Mouse (Mus musculus): ENCODE results near the gene Eef2kmt. TPM values are rescaled to one million over a fixed set of nuclear protein-coding genes. Genes with fewer than 3 reads are reported as not detected.

Eef2kmt gene
- polyA plus RNA-seq, 1 experiment from 2014 or later: 8.9 TPM

DNA sequence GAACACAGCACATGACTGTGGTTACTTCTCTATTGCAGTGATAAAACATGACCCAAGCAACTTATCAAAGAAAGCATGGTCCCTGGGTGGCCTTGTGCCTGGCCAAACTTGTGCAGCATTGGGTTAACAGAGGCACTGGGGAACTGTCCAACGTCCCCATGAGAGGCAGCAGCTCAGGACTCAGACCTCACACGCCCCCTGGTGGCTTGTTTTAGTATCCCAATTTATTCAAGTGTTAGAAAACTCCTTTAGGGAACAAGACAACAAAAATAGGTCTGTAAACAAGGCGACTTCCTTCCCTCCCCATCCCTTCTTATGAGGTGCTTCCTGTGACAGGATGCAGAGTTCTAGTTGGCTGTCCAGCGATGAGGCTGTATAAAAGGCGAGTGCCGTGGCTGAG lies 60.7 kb downstream of the Eef2kmt start:
- Histone ChIP-seq H3K4me1 (ENCODE audit: insufficient read depth) (no peaks in the 10 kb centered on the region), H3K9ac (replicated peaks) (no peak overlapping the region), H3K27ac (ENCODE audit: low read depth) (no peak overlapping the region), H3K4me3 (ENCODE audit: low read depth, low read length) (no peak overlapping the region), H3K27me3 (ENCODE audit: insufficient read depth, low read length) (no peaks in the 10 kb centered on the region), H3K9me3 (ENCODE audit: low read length) (no peaks in the 10 kb centered on the region), H3K4me2 (ENCODE audit: low read depth, low read length) (no peak overlapping the region), H3K36me3 (replicated peaks; ENCODE audit: insufficient read depth, low read length) (peaks cover 15% of the 10 kb centered on the region)
- WGBS (ENCODE audit: insufficient replicate concordance): 31% methylated on average over 6 of the region's 6 CpGs
- peak; percentile 65 for DNase-seq
- peak; percentile 81 for TF ChIP-seq CTCF (IDR thresholded peaks at IDR 0.05; ENCODE audit: low read depth)
- no peak for TF ChIP-seq EP300 (IDR thresholded peaks at IDR 0.05; ENCODE audit: low read depth)
- peak; percentile 38; the same call in 1 of the 2 replicates for ATAC-seq

Small RNA genes within 50 kb of the gene (microRNA-seq; reads per million reads assigned to microRNA genes)
- not detected for gene Gm23689
- not detected for gene Gm26095
- gene Mir6364: not detected

Other genes with a start within 250 kb of the Eef2kmt start
- gene Smim22, start 248.7 kb downstream of the Eef2kmt start, polyA plus RNA-seq (2015; fragmentation: Nextera tagmentation; extraction: Ambion mirVana): 23.6 and 23.7 TPM in 2 replicates
- 105 and 114 TPM in 2 replicates for gene Rogdi, start 242.4 kb downstream of the Eef2kmt start, polyA plus RNA-seq (2015; fragmentation: Nextera tagmentation; extraction: Ambion mirVana)
- gene Glyr1, start 206.1 kb downstream of the Eef2kmt start, polyA plus RNA-seq (2015; fragmentation: Nextera tagmentation; extraction: Ambion mirVana): 31.4 and 35.7 TPM in 2 replicates
- 6.4 and 6.5 TPM in 2 replicates for gene Ubn1, start 205.9 kb downstream of the Eef2kmt start, polyA plus RNA-seq (2015; fragmentation: Nextera tagmentation; extraction: Ambion mirVana)
- gene Ppl, start 123.6 kb downstream of the Eef2kmt start, polyA plus RNA-seq (2015; fragmentation: Nextera tagmentation; extraction: Ambion mirVana): 0.39 and 0.54 TPM in 2 replicates
- 0.04 TPM in 1 of 2 replicates, not detected in the other for gene Sec14l5, start 108.9 kb downstream of the Eef2kmt start, polyA plus RNA-seq (2015; fragmentation: Nextera tagmentation; extraction: Ambion mirVana)
- gene Nagpa, start 52.0 kb downstream of the Eef2kmt start, polyA plus RNA-seq (2015; fragmentation: Nextera tagmentation; extraction: Ambion mirVana): 7.3 and 7.7 TPM in 2 replicates
- 1.8 and 2.4 TPM in 2 replicates for gene AU021092, start 33.7 kb downstream of the Eef2kmt start, polyA plus RNA-seq (2015; fragmentation: Nextera tagmentation; extraction: Ambion mirVana)
- 16.3 and 16.9 TPM in 2 replicates for gene Alg1, start 22.4 kb downstream of the Eef2kmt start, polyA plus RNA-seq (2015; fragmentation: Nextera tagmentation; extraction: Ambion mirVana)